Mouse (Mus musculus) small intestine, adult 2 months (tissue): ENCODE measurements around the gene Tesk1. TPM values are rescaled to one million over a fixed set of nuclear protein-coding genes. Genes with fewer than 3 reads are reported as not detected.

Experiments used
- H3K27ac ChIP-seq: fragments of 200-500 bp; 2 replicates; pipeline ENCODE4 v1.5.1; 2012; ENCODE audit warnings: low read depth, low read length, control low read depth, inconsistent platforms; ENCODE audit not compliant: insufficient read depth
- H3K27me3 ChIP-seq: fragments of 200-500 bp; 2 replicates; pipeline ENCODE4 v1.6.1; 2012; ENCODE audit warnings: mild to moderate bottlenecking, moderate library complexity, low read length, inconsistent platforms; ENCODE audit not compliant: control insufficient read depth, insufficient read depth
- H3K36me3 ChIP-seq: fragments of 200-500 bp; 2 replicates; pipeline ENCODE4 v1.6.1; 2012; ENCODE audit warnings: mild to moderate bottlenecking, low read length, control low read depth, inconsistent platforms; ENCODE audit not compliant: control insufficient read depth, insufficient read depth
- H3K4me1 ChIP-seq: fragments of 200-500 bp; 2 replicates; pipeline ENCODE4 v1.6.1; 2012; ENCODE audit warnings: low read length, inconsistent platforms, mixed read lengths; ENCODE audit not compliant: control insufficient read depth, insufficient read depth, insufficient read length
- H3K4me3 ChIP-seq: fragments of 200-500 bp; 2 replicates; pipeline ENCODE4 v1.5.1; 2012; ENCODE audit warnings: low read depth, mild to moderate bottlenecking, control low read depth, inconsistent platforms, low read length, moderate library complexity
- CTCF ChIP-seq: fragments of 200-500 bp; IDR thresholded peaks from 2 replicates; pipeline ENCODE4 v1.5.1; 2012; ENCODE audit warnings: low read depth, mild to moderate bottlenecking, control low read depth, inconsistent platforms, low read length, moderate library complexity, mixed read lengths; ENCODE audit not compliant: insufficient replicate concordance, insufficient read length; ENCODE audit errors: extremely low read depth
- POLR2A ChIP-seq: fragments of 200-500 bp; IDR thresholded peaks from 2 replicates; pipeline ENCODE4 v1.6.1; 2012; ENCODE audit warnings: low read depth, mild to moderate bottlenecking, control low read depth, inconsistent platforms, low read length, moderate library complexity
- WGBS: fragments of 180-500 bp; shearing (Covaris S2); methylation state at CpG from one replicate; pipeline ENCODE4 v1.1.7; 2018; 5-methylcytosine and 5-hydroxymethylcytosine counted together
- polyA plus RNA-seq: library from polyadenylated mRNA; depleted of rRNA; stranded (reverse); fragments of >200 nt; gene quantifications from 2 replicates; pipeline ENCODE4 v1.2.3, GENCODE M21; 2012

The Tesk1 gene
- polyA plus RNA-seq, 1 experiment = 77.6 TPM

DNA sequence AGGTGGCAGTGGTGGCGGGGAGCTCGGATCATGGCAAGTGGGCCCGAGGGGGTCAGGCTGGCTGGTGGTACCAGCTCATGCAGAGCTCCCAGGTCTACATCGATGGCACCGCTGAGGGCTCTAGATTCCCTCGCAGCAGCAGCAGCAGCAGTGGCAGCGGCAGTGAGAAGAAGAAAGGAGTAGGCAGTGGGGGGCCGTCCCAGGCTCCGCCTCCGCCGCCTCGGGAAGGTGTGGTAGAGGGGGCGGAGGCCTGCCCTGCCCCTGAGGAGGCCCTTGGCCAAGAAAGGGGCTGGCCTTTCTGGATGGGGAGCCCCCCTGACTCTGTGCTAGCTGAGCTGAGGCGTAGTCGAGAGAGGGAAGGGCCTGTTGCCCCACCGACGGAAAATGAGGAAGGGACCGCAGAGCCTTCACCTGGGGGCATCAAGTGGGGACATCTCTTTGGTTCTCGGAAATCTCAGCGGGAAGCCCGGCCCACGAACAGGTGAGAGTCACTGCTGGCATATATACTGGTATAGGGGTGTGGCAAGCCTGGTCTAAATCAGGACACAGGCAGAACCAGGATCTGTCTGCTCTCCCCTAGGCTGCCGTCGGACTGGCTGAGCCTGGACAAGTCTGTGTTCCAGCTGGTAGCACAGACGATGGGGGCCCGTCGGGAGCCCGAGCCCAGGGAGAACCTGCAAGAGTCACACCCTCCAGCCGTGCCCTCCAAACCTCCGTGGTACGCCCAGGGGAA is 15.9 kb upstream of the Tesk1 start:
- peak overlapping the region; percentile 30 for H3K4me3 ChIP-seq
- WGBS = 32% methylated on average over 31 of the region's 31 CpGs
- peaks cover 14% of the 10 kb centered on the region for H3K36me3 ChIP-seq
- 0 out of 2 replicates have a peak, but pooled peaks cover 6% of the 10 kb centered on the region for H3K4me1 ChIP-seq
- H3K27me3 ChIP-seq = no peaks in the 10 kb centered on the region
- TF ChIP-seq POLR2A (no peak), CTCF (no peak)
- H3K27ac ChIP-seq = no peak overlapping the region

DNA sequence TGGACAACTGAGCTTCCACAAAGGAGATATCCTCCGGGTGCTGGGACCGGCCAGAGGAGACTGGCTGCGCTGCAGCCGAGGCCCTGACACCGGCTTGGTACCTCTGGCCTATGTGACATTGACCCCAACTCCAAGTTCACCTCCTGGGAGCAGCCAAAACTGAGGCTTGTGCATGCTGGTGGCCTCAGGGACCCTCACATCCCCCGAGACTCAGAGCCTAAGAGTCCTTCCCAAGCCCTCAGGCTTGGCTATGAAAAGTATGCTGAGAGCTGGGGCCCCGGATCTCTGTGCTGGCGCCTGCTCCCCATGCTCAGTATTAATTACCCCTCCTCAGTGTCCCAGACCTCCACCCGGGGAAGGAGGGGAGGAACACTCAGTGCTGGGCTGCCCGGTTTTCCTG is 15.3 kb upstream of the Tesk1 start:
- Histone ChIP-seq H3K27me3 (no peaks in the 10 kb centered on the region), H3K27ac (no peak overlapping the region), H3K36me3 (peaks cover 14% of the 10 kb centered on the region), H3K4me1 (0 out of 2 replicates have a peak, but pooled peaks cover 6% of the 10 kb centered on the region), H3K4me3 (no peak overlapping the region)
- TF ChIP-seq CTCF (no peak), POLR2A (no peak)
- 82% methylated on average over 10 of the region's 10 CpGs for WGBS

- H3K27me3 ChIP-seq = no peaks in the 10 kb centered on the region
- H3K27ac ChIP-seq = no peak overlapping the region
- H3K36me3 ChIP-seq = peaks cover 11% of the 10 kb centered on the region
- TF ChIP-seq CTCF = no peak
- TF ChIP-seq POLR2A = no peak
- H3K4me1 ChIP-seq = 0 out of 2 replicates have a peak, but pooled peaks cover 8% of the 10 kb centered on the region
- 56% methylated on average over 23 of the region's 23 CpGs for WGBS
- no peak overlapping the region for H3K4me3 ChIP-seq
Observed at GRCm38 (mm10) chr4:43427501-43428179, 14.1 kb upstream of the Tesk1 start.

- TF ChIP-seq POLR2A = no peak
- no peak for TF ChIP-seq CTCF
- Histone ChIP-seq H3K4me1 (0 out of 2 replicates have a peak, but pooled peaks cover 8% of the 10 kb centered on the region), H3K4me3 (no peak overlapping the region), H3K36me3 (peaks cover 7% of the 10 kb centered on the region), H3K27ac (no peak overlapping the region), H3K27me3 (no peaks in the 10 kb centered on the region)
- WGBS = 49% methylated on average over 16 of the region's 16 CpGs
Observed at GRCm38 (mm10) chr4:43428180-43428861, 13.4 kb upstream of the Tesk1 start.

GRCm38 (mm10) chr4:43428946-43429345 is 12.8 kb upstream of the Tesk1 start, which contains the start of gene Fam166b:
Fam166b (minus strand) TSS chr4:43429134.
- no peak within 1 kb of the TSS for H3K4me3 ChIP-seq
- 0 out of 2 replicates have a peak, but pooled peaks cover 8% of the 10 kb centered on the region for H3K4me1 ChIP-seq
- H3K27me3 ChIP-seq = no peaks in the 10 kb centered on the region
- 27% methylated on average over 10 of the region's 10 CpGs for WGBS
- no peak within 1 kb of the TSS for H3K27ac ChIP-seq
- peaks cover 7% of the 10 kb centered on the region for H3K36me3 ChIP-seq
- no peak for TF ChIP-seq CTCF
- no peak for TF ChIP-seq POLR2A

- no peak overlapping the region for H3K4me3 ChIP-seq
- 0 out of 2 replicates have a peak, but pooled peaks cover 6% of the 10 kb centered on the region for H3K4me1 ChIP-seq
- no peaks in the 10 kb centered on the region for H3K27me3 ChIP-seq
- H3K27ac ChIP-seq = no peak overlapping the region
- TF ChIP-seq POLR2A (no peak), CTCF (peak; percentile 63; the same call in 1 of the 2 replicates)
- H3K36me3 ChIP-seq = no peaks in the 10 kb centered on the region
- 6% methylated on average over 4 of the region's 4 CpGs for WGBS
Observed at GRCm38 (mm10) chr4:43431690-43432089, 10.0 kb upstream of the Tesk1 start.

GRCm38 (mm10) chr4:43432832-43433231 is 8.9 kb upstream of the Tesk1 start:
- H3K27ac ChIP-seq = no peak overlapping the region
- H3K4me1 ChIP-seq = 0 out of 2 replicates have a peak, but pooled peaks cover 2% of the 10 kb centered on the region
- WGBS = 86% methylated on average over 1 of the region's 1 CpGs
- no peaks in the 10 kb centered on the region for H3K27me3 ChIP-seq
- H3K4me3 ChIP-seq = no peak overlapping the region
- H3K36me3 ChIP-seq = no peaks in the 10 kb centered on the region
- TF ChIP-seq POLR2A (no peak), CTCF (no peak)
